Mouse (Mus musculus) spleen, adult 2 months (tissue): ENCODE results near the gene Ooep.

ENCODE experiments used
- CTCF ChIP-seq: fragments of 200-500 bp; IDR thresholded peaks from 2 replicates; pipeline ENCODE4 v1.5.1; 2011; ENCODE audit warnings: mild to moderate bottlenecking, inconsistent platforms; ENCODE audit not compliant: insufficient read depth, insufficient read length, insufficient replicate concordance; ENCODE audit errors: extremely low read depth
- POLR2A ChIP-seq: fragments of 200-500 bp; IDR thresholded peaks from 2 replicates; pipeline ENCODE4 v1.6.1; 2011; ENCODE audit warnings: low read depth, low read length, inconsistent platforms

GRCm38 (mm10) chr9:78393741-78394140 is 15.2 kb upstream of the Ooep start:
- TF ChIP-seq CTCF (no peak), POLR2A (no peak)
